Mouse (Mus musculus) embryonic facial prominence, embryonic 15.5 days (tissue): ENCODE measurements around the gene Sipa1l2. TPM values are rescaled to one million over a fixed set of nuclear protein-coding genes. Genes with fewer than 3 reads are reported as not detected.
"Not testable (repeated sequence)": the region's sequence is repeated elsewhere in the genome, so short reads cannot be mapped to it uniquely, and the experiment has no call there.

ENCODE experiments used
- ATAC-seq: fragments of 200-750 bp; cut with Nextera tagmentation; 2 replicates; pipeline ENCODE4 v1.8.0; 2017; ENCODE audit warnings: low read depth, moderate TSS enrichment; ENCODE audit not compliant: insufficient number of reproducible peaks, low FRiP score, low TSS enrichment
- H3K27ac ChIP-seq: fragments of 300-500 bp; sonication (generic); replicated peaks from 2 replicates; pipeline ENCODE4 v1.5.1; 2015; ENCODE audit warnings: mild to moderate bottlenecking, inconsistent platforms
- H3K27me3 ChIP-seq: fragments of 300-500 bp; sonication (generic); 2 replicates; pipeline ENCODE4 v1.6.1; 2015; ENCODE audit warnings: inconsistent platforms
- H3K36me3 ChIP-seq: fragments of 300-500 bp; sonication (generic); 2 replicates; pipeline ENCODE4 v1.6.1; 2015; ENCODE audit warnings: mild to moderate bottlenecking, inconsistent platforms
- H3K4me1 ChIP-seq: fragments of 300-500 bp; sonication (generic); 2 replicates; pipeline ENCODE4 v1.6.1; 2015; ENCODE audit warnings: inconsistent platforms
- H3K4me2 ChIP-seq: fragments of 300-500 bp; sonication (generic); replicated peaks from 2 replicates; pipeline ENCODE4 v1.6.1; 2015; ENCODE audit warnings: mild to moderate bottlenecking, inconsistent platforms
- H3K4me3 ChIP-seq: fragments of 300-500 bp; sonication (generic); replicated peaks from 2 replicates; pipeline ENCODE4 v1.5.1; 2015; ENCODE audit warnings: mild to moderate bottlenecking, inconsistent platforms
- H3K9ac ChIP-seq: fragments of 300-500 bp; sonication (generic); 2 replicates; pipeline ENCODE4 v1.6.1; 2015; ENCODE audit warnings: inconsistent platforms
- H3K9me3 ChIP-seq: fragments of 300-500 bp; sonication (generic); replicated peaks from 2 replicates; pipeline ENCODE4 v1.6.1; 2016; ENCODE audit warnings: inconsistent platforms
- WGBS: fragments of 180-500 bp; shearing (Covaris S2); methylation state at CpG from one replicate; pipeline ENCODE4 v1.1.7; 2015; 5-methylcytosine and 5-hydroxymethylcytosine counted together
- polyA plus RNA-seq: library from polyadenylated mRNA; unstranded; fragments of >200 nt; fragmentation: Nextera tagmentation; extraction: Ambion mirVana; gene quantifications from 2 replicates; pipeline ENCODE4 v1.2.1, GENCODE M21; 2015

The Sipa1l2 gene
- polyA plus RNA-seq, 1 experiment from 2014 or later = 12.6 TPM

DNA sequence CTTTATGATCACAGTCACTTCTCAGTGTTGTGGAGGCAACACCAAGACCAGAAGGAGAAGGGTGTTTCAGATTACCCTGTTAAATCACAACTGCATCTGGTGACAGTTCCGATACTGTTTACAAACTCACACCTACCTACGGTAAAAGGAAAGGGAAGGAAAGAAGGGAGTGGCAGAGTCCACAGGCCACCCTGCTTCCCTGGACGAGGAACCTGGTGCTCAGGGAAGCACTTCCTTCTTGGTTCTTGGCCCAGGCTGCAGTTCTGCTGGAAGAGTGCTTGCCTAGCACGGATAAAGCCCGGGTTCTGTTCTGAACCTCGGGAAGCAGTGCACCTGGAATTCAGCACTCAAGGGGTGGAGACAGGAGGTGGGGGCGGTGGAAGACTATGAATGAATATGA lies 48.5 kb downstream of the Sipa1l2 start:
- H3K9me3 ChIP-seq = no peaks in the 10 kb centered on the region
- no peaks in the 10 kb centered on the region; the same call in 1 of the 2 replicates for H3K27me3 ChIP-seq
- H3K36me3 ChIP-seq = no peaks in the 10 kb centered on the region
- peaks cover 28% of the 10 kb centered on the region for H3K4me1 ChIP-seq
- no peak overlapping the region for H3K4me2 ChIP-seq
- H3K9ac ChIP-seq = no peak overlapping the region
- WGBS = 58% methylated on average over 7 of the region's 7 CpGs
- no peak overlapping the region for H3K27ac ChIP-seq
- H3K4me3 ChIP-seq = no peak overlapping the region
- ATAC-seq = no peak

DNA sequence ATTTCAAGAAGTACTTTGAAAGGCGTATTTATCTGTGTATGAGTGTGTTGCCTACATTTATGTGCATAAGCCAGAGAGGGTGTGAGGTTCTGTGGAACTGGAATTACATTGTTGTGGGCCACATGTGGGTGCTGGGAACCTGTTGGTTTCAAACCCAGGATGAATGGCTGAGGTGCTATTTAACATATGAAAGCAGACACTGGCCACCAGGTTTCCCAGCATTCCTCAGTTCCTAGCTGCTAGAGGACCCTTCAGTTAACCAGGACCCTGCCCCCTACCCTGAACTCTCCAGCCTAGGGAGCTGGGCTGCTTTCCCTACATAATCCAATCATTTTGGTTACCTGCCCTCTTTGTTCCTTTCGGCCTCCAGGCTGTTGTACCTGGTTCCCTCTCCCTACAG lies 49.3 kb downstream of the Sipa1l2 start:
- H3K4me3 ChIP-seq, H3K27me3 ChIP-seq, H3K9me3 ChIP-seq, ATAC-seq, H3K36me3 ChIP-seq, H3K27ac ChIP-seq, H3K4me2 ChIP-seq, H3K9ac ChIP-seq: not testable (repeated sequence)
- H3K4me1 ChIP-seq = peaks cover 23% of the 10 kb centered on the region
- WGBS = 90% methylated on average over 2 of the region's 2 CpGs

DNA sequence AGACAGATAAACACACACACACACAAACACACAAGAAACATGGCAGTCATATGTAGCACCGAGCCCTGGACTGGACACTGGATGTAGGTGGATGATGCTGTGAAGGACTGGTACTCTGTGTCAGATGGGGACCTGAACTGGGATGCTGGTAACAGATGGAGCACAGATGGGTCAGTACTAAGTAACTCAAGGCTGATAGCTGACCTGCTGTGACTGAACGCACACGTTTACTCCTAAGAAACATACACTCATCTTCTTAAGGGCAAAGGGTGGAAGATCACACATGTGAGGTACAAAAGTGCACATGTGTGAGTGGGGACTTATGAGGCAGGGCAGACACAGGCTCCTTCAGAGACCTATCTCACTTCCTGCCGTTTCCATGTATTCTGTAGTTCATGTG lies 50.7 kb downstream of the Sipa1l2 start:
- Histone ChIP-seq H3K4me2 (no peak overlapping the region), H3K4me3 (no peak overlapping the region), H3K27me3 (no peaks in the 10 kb centered on the region; the same call in 1 of the 2 replicates), H3K9me3 (no peaks in the 10 kb centered on the region), H3K27ac (no peak overlapping the region), H3K4me1 (peaks cover 24% of the 10 kb centered on the region), H3K9ac (no peak overlapping the region), H3K36me3 (no peaks in the 10 kb centered on the region)
- WGBS = 61% methylated on average over 4 of the region's 4 CpGs
- no peak for ATAC-seq

DNA sequence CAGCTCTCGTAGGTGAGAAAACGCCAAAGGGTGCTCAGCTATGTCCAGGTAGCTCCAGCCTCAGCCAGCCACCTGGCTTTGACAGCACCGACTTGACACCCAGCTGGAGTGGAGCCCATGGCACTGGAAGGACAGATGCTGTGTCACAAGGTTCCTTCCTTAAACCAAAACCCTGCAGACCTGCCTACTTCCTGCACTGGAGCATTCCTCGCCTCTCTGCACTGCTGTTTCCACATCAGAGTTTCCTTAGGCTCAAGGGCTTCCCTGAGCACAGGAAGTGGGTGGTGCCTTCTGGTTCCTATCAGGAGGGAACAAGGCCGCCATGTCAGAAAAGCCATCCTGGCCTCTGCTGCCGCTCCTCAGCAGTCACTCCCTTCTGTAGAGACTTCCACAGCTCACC lies 51.3 kb downstream of the Sipa1l2 start:
- no peaks in the 10 kb centered on the region; the same call in 1 of the 2 replicates for H3K27me3 ChIP-seq
- no peak for ATAC-seq
- no peak overlapping the region for H3K4me2 ChIP-seq
- H3K27ac ChIP-seq = no peak overlapping the region
- WGBS = 72% methylated on average over 6 of the region's 6 CpGs
- H3K9me3 ChIP-seq = no peaks in the 10 kb centered on the region
- H3K4me3 ChIP-seq = no peak overlapping the region
- H3K9ac ChIP-seq = no peak overlapping the region
- H3K4me1 ChIP-seq = peaks cover 25% of the 10 kb centered on the region
- H3K36me3 ChIP-seq = no peaks in the 10 kb centered on the region

DNA sequence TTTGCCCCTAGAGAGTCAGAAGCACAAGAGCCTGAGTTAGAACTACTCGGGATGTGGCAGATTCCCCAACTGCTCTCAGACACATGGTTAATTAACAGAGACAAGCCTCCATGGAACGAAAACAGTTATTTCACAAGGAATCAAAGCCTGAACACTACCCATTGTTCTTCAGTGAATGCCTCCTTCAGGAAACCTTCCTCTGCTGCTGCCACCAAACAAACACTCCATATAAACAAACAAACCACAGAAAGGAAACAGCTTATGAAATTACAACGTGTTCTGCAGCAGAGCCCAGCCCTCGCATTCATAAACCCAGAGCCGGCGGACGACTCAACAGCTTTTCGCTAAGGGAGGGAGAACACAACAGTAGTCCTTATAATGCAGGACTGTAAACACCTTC lies 52.2 kb downstream of the Sipa1l2 start:
- 48% methylated on average over 8 of the region's 8 CpGs for WGBS
- peak overlapping the region; percentile 36; the same call in 1 of the 2 replicates for H3K27ac ChIP-seq
- no peaks in the 10 kb centered on the region for H3K36me3 ChIP-seq
- peaks cover 22% of the 10 kb centered on the region for H3K4me1 ChIP-seq
- H3K9me3 ChIP-seq = no peaks in the 10 kb centered on the region
- no peaks in the 10 kb centered on the region; the same call in 1 of the 2 replicates for H3K27me3 ChIP-seq
- H3K4me3 ChIP-seq = no peak overlapping the region
- ATAC-seq = no peak
- H3K4me2 ChIP-seq = no peak overlapping the region
- no peak overlapping the region for H3K9ac ChIP-seq

DNA sequence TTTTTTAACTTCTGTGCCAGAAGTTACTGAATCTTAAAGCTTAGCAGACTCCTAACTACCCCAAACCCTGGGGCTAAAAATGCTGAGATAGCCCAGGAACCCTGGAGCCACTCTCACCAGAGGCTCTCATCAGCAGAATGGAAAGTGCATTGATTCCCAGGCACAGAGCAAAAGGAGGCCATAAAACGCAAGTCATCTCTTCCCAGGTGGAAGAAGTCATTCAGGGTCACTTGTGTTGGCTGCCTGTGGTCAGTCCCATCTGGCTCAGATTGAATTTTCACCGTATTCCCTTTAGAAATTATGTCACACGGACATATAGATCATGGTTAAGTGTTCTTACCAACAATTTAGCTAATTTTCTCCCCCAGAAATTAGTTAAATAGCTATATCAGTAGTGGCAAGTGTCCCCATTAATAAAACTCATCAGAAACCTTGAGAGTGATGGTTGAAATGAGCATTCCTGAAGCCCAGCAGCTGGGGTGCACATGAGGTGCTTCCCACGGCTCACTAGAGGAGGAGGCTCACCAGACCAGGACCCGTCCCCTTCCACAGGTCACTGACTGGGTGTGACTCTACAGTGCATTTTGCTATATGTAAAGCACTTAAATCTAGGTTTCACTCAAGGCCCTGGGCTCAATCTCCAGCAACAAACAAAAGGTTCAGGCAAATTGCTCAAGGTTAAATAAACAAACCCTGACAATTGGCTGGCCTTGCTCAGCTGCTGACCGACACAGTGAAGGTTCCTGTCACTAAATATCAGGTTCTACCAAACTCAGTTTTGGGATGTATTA lies 53.3 kb downstream of the Sipa1l2 start:
- Histone ChIP-seq H3K27ac (no peak overlapping the region), H3K9ac (no peak overlapping the region), H3K4me3 (no peak overlapping the region), H3K36me3 (no peaks in the 10 kb centered on the region), H3K4me1 (peaks cover 22% of the 10 kb centered on the region), H3K27me3 (no peaks in the 10 kb centered on the region; the same call in 1 of the 2 replicates), H3K4me2 (no peak overlapping the region), H3K9me3 (no peaks in the 10 kb centered on the region)
- WGBS = 59% methylated on average over 6 of the region's 6 CpGs
- no peak for ATAC-seq

DNA sequence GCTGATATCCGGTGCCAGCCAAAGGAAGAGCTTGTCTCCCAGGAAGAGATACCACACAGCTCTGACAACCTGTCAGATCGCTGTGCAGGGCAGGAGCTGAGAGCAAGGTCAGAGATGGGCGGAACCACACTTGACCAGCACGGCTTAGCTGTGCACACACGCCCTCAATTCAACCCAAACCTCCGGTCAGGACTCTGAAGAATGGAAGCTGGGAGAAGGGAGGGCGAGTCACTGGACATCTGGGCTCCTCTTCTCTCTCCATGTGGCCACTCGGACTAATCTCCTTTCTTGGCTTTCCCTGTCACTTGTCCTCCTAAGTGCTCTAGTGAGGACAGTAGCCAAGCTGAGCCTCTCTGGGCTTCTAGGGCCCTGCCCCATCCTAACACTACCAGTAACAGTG lies 53.9 kb downstream of the Sipa1l2 start:
- peaks cover 22% of the 10 kb centered on the region for H3K4me1 ChIP-seq
- H3K36me3 ChIP-seq = no peaks in the 10 kb centered on the region
- ATAC-seq = no peak
- no peaks in the 10 kb centered on the region for H3K9me3 ChIP-seq
- H3K4me2 ChIP-seq = no peak overlapping the region
- H3K4me3 ChIP-seq = no peak overlapping the region
- no peaks in the 10 kb centered on the region; the same call in 1 of the 2 replicates for H3K27me3 ChIP-seq
- 68% methylated on average over 8 of the region's 8 CpGs for WGBS
- H3K9ac ChIP-seq = no peak overlapping the region
- no peak overlapping the region for H3K27ac ChIP-seq

DNA sequence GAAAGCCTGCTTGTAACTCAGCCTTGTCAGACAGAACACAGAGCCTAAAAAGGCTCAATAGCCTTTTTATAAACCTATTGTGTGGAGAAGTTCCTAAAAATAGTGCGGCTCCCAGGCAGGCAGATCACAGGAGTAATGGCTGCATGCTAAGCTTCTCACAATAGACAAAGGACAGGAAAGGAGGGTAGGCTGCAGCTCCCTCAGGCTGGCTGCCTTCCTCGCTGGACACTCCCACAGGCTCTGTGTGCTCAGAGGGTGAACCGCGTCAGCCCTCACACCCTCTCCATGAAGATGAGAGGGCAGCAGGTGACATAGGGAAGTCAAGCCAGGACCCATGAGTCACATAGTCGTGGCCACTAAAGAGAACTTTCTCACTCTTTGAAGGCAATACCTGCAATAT lies 55.7 kb downstream of the Sipa1l2 start:
- peaks cover 35% of the 10 kb centered on the region for H3K4me1 ChIP-seq
- no peak overlapping the region for H3K4me2 ChIP-seq
- H3K9ac ChIP-seq = no peak overlapping the region
- no peaks in the 10 kb centered on the region for H3K36me3 ChIP-seq
- no peaks in the 10 kb centered on the region; the same call in 1 of the 2 replicates for H3K27me3 ChIP-seq
- no peak for ATAC-seq
- 34% methylated on average over 5 of the region's 5 CpGs for WGBS
- H3K27ac ChIP-seq = peak overlapping the region; percentile 45; the same call in 1 of the 2 replicates
- no peak overlapping the region for H3K4me3 ChIP-seq
- no peaks in the 10 kb centered on the region for H3K9me3 ChIP-seq

DNA sequence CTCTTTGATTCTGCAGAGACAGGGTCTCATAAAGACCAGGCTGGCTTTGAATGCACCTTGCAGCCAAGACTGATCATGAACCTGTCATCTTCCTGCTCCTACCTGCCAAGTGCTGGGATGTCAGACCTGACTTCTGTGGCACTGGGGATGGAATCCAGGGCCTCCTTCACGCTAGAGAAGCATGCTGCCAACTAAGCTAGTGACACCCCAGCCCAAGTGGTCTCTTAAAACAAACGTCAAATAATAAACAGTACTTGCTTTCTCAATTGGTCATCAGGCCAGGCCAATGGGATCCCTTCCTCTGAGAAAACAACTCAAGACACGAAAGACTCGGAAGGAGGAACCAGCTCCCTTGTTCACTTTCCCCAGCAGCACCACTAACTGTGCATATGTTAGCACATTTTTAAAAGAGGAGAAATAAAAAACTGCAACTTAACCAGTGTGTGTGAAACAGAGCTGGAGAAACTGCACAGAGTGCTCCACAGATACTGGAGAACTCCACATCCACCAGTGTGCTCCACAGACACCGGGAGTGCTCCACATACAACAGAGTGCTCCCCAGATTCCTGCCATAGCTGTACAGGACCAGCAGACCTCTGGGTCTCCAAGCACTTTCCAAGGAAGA lies 56.3 kb downstream of the Sipa1l2 start:
- ATAC-seq = no peak
- 67% methylated on average over 5 of the region's 5 CpGs for WGBS
- H3K4me2 ChIP-seq = no peak overlapping the region
- no peak overlapping the region for H3K4me3 ChIP-seq
- no peaks in the 10 kb centered on the region for H3K9me3 ChIP-seq
- H3K27me3 ChIP-seq = peaks cover 5% of the 10 kb centered on the region; the same call in 1 of the 2 replicates
- H3K4me1 ChIP-seq = peaks cover 38% of the 10 kb centered on the region
- H3K27ac ChIP-seq = peak overlapping the region; percentile 45; the same call in 1 of the 2 replicates
- H3K36me3 ChIP-seq = no peaks in the 10 kb centered on the region
- no peak overlapping the region for H3K9ac ChIP-seq

DNA sequence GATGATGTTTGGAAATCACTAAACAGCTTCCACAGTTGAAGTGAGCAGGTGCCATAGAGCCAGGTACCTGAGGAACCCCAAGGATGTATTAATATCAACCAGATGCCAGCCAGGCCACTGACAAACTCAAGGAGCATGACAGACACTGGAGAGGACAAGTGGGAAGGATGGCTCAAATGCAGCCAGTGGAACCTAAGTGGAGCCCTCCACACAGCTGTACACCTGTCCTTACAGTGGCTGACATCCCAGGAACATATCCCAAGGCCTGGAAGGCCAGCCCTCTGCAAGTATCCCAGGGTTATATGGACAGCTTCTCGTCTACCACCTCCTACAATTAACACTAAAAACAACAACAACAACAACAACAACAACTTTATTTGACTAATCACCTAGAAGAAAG lies 57.0 kb downstream of the Sipa1l2 start:
- Histone ChIP-seq H3K36me3 (no peaks in the 10 kb centered on the region), H3K4me2 (no peak overlapping the region), H3K9me3 (no peaks in the 10 kb centered on the region), H3K4me3 (no peak overlapping the region), H3K9ac (no peak overlapping the region), H3K4me1 (peaks cover 35% of the 10 kb centered on the region), H3K27ac (no peak overlapping the region), H3K27me3 (0 out of 2 replicates have a peak, but pooled peaks cover 6% of the 10 kb centered on the region)
- 68% methylated on average over 1 of the region's 1 CpGs for WGBS
- no peak for ATAC-seq

DNA sequence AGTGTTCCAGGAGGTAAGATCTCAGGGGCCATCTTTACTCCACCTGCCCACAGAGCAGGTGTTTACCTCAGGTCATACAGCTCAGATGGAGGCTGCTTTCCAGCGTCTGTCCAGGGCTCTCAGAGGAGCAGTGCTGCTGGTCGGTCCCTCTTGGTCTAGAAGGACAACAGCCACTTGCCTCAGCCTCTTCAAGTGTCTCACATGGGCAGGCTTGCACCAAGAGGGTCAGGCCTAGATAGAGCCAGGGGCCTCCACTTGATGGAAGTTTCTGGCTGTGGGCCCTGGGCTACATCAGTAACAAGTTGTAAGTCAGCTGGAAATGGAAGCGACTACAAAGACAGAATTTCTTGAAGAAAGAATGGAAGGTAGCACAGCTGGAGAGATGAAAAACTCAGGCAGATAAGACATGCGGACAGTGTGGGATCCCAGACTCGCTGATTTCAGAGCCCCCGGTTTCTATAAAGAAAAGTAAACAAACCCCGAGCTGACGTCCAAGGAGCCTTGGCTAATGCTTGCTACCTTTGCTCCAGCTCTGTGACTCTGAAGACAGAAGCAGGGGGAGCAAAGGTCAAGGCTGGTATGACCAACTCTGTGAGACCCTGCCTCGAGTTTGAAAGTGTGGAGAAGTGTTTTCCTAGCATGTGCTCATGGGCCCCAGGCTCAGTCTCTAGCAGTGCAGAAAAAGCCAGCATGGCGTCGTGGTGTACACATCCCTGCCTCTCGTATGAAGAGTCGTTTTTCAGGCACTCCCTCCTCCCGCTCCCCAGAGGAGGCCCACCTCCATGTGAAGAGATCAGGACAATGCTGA lies 58.5 kb downstream of the Sipa1l2 start:
- Histone ChIP-seq H3K27ac (no peak overlapping the region), H3K27me3 (0 out of 2 replicates have a peak, but pooled peaks cover 6% of the 10 kb centered on the region), H3K4me2 (no peak overlapping the region), H3K9me3 (no peaks in the 10 kb centered on the region), H3K9ac (no peak overlapping the region), H3K4me1 (peaks cover 36% of the 10 kb centered on the region), H3K36me3 (no peaks in the 10 kb centered on the region), H3K4me3 (no peak overlapping the region)
- no peak for ATAC-seq
- WGBS = 61% methylated on average over 14 of the region's 14 CpGs
